9 mouse cellular contexts compared by ENCODE assay signal in the genomic region with DNA sequence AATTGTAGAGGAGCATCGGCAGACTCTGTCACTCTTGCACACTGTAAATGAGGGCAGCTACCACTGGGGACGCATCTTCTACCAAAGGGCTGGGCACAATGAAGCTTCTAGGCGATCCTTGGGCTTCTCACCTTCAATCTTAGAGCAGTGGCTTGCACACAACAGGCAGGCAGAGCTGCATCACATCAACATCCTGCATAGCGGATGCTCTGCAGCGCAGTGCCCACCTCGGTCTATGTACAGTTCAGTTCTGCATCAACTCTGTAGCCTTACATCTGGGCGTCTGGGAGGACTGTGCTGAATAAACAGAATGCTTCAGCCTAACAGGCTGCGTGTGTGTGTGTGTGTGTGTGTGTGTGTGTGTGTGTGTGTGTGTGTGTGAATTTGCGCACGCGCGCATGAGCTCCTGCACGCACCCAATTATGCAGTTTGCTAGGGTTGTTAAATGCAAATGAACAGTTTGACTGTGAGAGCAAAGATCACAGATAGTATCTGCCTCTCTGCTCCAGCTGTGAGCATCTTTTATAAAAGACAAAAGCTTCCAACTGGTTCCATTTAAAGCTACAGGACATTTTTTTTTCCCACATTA.
DNase-seq lines count a peak whose midpoint lies in the region; ATAC-seq lines count a peak whose summit lies in the region.
"Had no signal": no experiment of that assay in that cellular context is flagged by ENCODE, and none has a peak within 500 bp of the region (broad histone marks: within the 10 kb centered on the region; RNA-seq: fewer than 3 reads in every experiment).

No protein-coding gene starts in this region.

- no peak overlapping the region for H3K4me3 ChIP-seq in liver, embryonic 16.5 days (ENCODE audit: low read depth, low read length)
- no peak overlapping the region for H3K4me3 ChIP-seq in liver, embryonic 12.5 days
- peak overlapping the region; percentile 38 for H3K4me3 ChIP-seq in hindbrain, embryonic 15.5 days
- H3K4me3 ChIP-seq in neural tube, embryonic 14.5 days (ENCODE audit: low read depth, low read length): peak overlapping the region; percentile 21
- H3K4me3 ChIP-seq: heart, embryonic 13.5 days had no signal

- H3K9ac ChIP-seq in liver, embryonic 16.5 days (ENCODE audit: low read depth, low read length): no peak overlapping the region
- H3K9ac ChIP-seq in liver, embryonic 12.5 days: no peak overlapping the region
- peak overlapping the region; percentile 42 for H3K9ac ChIP-seq in hindbrain, embryonic 15.5 days
- peak overlapping the region; percentile 17 for H3K9ac ChIP-seq in neural tube, embryonic 14.5 days (replicated peaks; ENCODE audit: low read depth, low read length)
- H3K9ac ChIP-seq: heart, embryonic 13.5 days had no signal

- no peak overlapping the region for H3K4me2 ChIP-seq in liver, embryonic 16.5 days (ENCODE audit: low read depth, low read length)
- no peak overlapping the region for H3K4me2 ChIP-seq in liver, embryonic 12.5 days
- H3K4me2 ChIP-seq in hindbrain, embryonic 15.5 days: peak overlapping the region; percentile 53
- H3K4me2 ChIP-seq in neural tube, embryonic 14.5 days (ENCODE audit: low read depth, low read length): peak overlapping the region; percentile 40
- H3K4me2 ChIP-seq: heart, embryonic 13.5 days had no signal

- no peak overlapping the region for H3K27ac ChIP-seq in liver, embryonic 16.5 days (ENCODE audit: low read length)
- H3K27ac ChIP-seq in liver, embryonic 12.5 days: no peak overlapping the region
- peak overlapping the region; percentile 85 for H3K27ac ChIP-seq in hindbrain, embryonic 15.5 days (replicated peaks)
- H3K27ac ChIP-seq in neural tube, embryonic 14.5 days (ENCODE audit: low read depth, low read length): peak overlapping the region; percentile 75
- H3K27ac ChIP-seq: heart, embryonic 13.5 days had no signal

- H3K9me3 ChIP-seq in liver, embryonic 16.5 days (replicated peaks; ENCODE audit: control insufficient read depth, low read length): no peaks in the 10 kb centered on the region
- H3K9me3 ChIP-seq in liver, embryonic 12.5 days (replicated peaks): no peaks in the 10 kb centered on the region
- H3K9me3 ChIP-seq in hindbrain, embryonic 15.5 days: no peaks in the 10 kb centered on the region
- no peaks in the 10 kb centered on the region for H3K9me3 ChIP-seq in neural tube, embryonic 14.5 days (ENCODE audit: control insufficient read depth, low read length)
- H3K9me3 ChIP-seq: heart, embryonic 13.5 days had no signal

- DNase-seq in embryo, embryonic 10.5 days (ENCODE audit: low spot score): peak; percentile 48
- DNase-seq in left cerebral cortex, adult 11 months (ENCODE audit: low spot score): peak; percentile 45
- DNase-seq in urinary bladder, adult 2 months (ENCODE audit: low spot score): no peak
- DNase-seq in lung, postnatal 14 days: no peak

- H3K36me3 ChIP-seq in liver, embryonic 16.5 days (ENCODE audit: control insufficient read depth, insufficient read depth): no peaks in the 10 kb centered on the region
- no peaks in the 10 kb centered on the region for H3K36me3 ChIP-seq in liver, embryonic 12.5 days
- H3K36me3 ChIP-seq in hindbrain, embryonic 15.5 days: no peaks in the 10 kb centered on the region
- H3K36me3 ChIP-seq in neural tube, embryonic 14.5 days (ENCODE audit: control insufficient read depth, insufficient read depth, low read length): no peaks in the 10 kb centered on the region
- H3K36me3 ChIP-seq: heart, embryonic 13.5 days had no signal

- peak; percentile 45 for ATAC-seq in liver, embryonic 16.5 days (ENCODE audit: low read depth)
- no peak for ATAC-seq in liver, embryonic 12.5 days
- peak; percentile 88 for ATAC-seq in hindbrain, embryonic 15.5 days (ENCODE audit: low FRiP score, low read depth)
- ATAC-seq in neural tube, embryonic 14.5 days (ENCODE audit: low read depth): peak; percentile 90

- 60% methylated on average over 13 of the region's 13 CpGs for WGBS in liver, embryonic 16.5 days (ENCODE audit: insufficient replicate concordance)
- WGBS in liver, embryonic 12.5 days (ENCODE audit: insufficient replicate concordance): 57% methylated on average over 13 of the region's 13 CpGs
- WGBS in hindbrain, embryonic 15.5 days: 9% methylated on average over 13 of the region's 13 CpGs
- 9% methylated on average over 13 of the region's 13 CpGs for WGBS in neural tube, embryonic 14.5 days

- no peaks in the 10 kb centered on the region for H3K27me3 ChIP-seq in liver, embryonic 16.5 days (ENCODE audit: control insufficient read depth, insufficient read depth, low read depth, low read length)
- no peaks in the 10 kb centered on the region for H3K27me3 ChIP-seq in liver, embryonic 12.5 days (replicated peaks)
- H3K27me3 ChIP-seq in hindbrain, embryonic 15.5 days: no peaks in the 10 kb centered on the region
- H3K27me3 ChIP-seq in neural tube, embryonic 14.5 days (ENCODE audit: control insufficient read depth, insufficient read depth, low read length): no peaks in the 10 kb centered on the region
- H3K27me3 ChIP-seq: heart, embryonic 13.5 days had no signal

- H3K4me1 ChIP-seq in liver, embryonic 16.5 days (ENCODE audit: control insufficient read depth, low read depth, low read length): no peaks in the 10 kb centered on the region; the same call in 1 of the 2 replicates
- peaks cover 7% of the 10 kb centered on the region for H3K4me1 ChIP-seq in liver, embryonic 12.5 days
- peaks cover 45% of the 10 kb centered on the region for H3K4me1 ChIP-seq in hindbrain, embryonic 15.5 days (replicated peaks)
- peaks cover 17% of the 10 kb centered on the region for H3K4me1 ChIP-seq in neural tube, embryonic 14.5 days (ENCODE audit: control insufficient read depth, insufficient read depth, low read length)

Comparison
In these comparisons a context has a peak if more than half of its experiments do, and no peak if none do; other contexts are left out.
1. H3K27ac ChIP-seq: peak in hindbrain, embryonic 15.5 days (single experiment) and neural tube, embryonic 14.5 days (single experiment); none in liver, embryonic 16.5 days (single experiment) and liver, embryonic 12.5 days (single experiment).
2. H3K4me2 ChIP-seq: peak in hindbrain, embryonic 15.5 days (single experiment) and neural tube, embryonic 14.5 days (single experiment); none in liver, embryonic 16.5 days (single experiment) and liver, embryonic 12.5 days (single experiment).
3. H3K4me3 ChIP-seq: peak in hindbrain, embryonic 15.5 days (single experiment) and neural tube, embryonic 14.5 days (single experiment); none in liver, embryonic 16.5 days (single experiment) and liver, embryonic 12.5 days (single experiment).
4. H3K9ac ChIP-seq: peak in hindbrain, embryonic 15.5 days (single experiment) and neural tube, embryonic 14.5 days (single experiment); none in liver, embryonic 16.5 days (single experiment) and liver, embryonic 12.5 days (single experiment).
5. DNase-seq: peak in embryo, embryonic 10.5 days (single experiment) and left cerebral cortex, adult 11 months (single experiment); none in urinary bladder, adult 2 months (single experiment) and lung, postnatal 14 days (single experiment).